Mouse (Mus musculus): ENCODE measurements around the gene Caln1.

GRCm38 (mm10) chr5:130586257-130586656 is 217.0 kb downstream of the Caln1 start:
- TF ChIP-seq CTCF (IDR thresholded peaks at IDR 0.05; ENCODE audit: insufficient read depth, low read depth, low read length) = no peak
- no peak for TF ChIP-seq POLR2A (IDR thresholded peaks at IDR 0.05; ENCODE audit: insufficient read depth, low read depth, low read length)

All from olfactory bulb, adult 2 months (tissue).